Mouse (Mus musculus) neutrophil, adult 5-6 weeks (primary cell): ENCODE measurements around the gene Tab3. TPM values are rescaled to one million over a fixed set of nuclear protein-coding genes. Genes with fewer than 3 reads are reported as not detected.

Source experiments
- ATAC-seq: fragments of 151-379, 151-347 bp; 2 replicates; pipeline ENCODE4 v1.8.0; 2017; ENCODE audit warnings: mild to moderate bottlenecking, moderate TSS enrichment; ENCODE audit not compliant: insufficient number of reproducible peaks, poor library complexity, low FRiP score, severe bottlenecking; ENCODE audit errors: extremely low read depth
- total RNA-seq: library from RNA; stranded (forward); fragments of 200-1000 nt; gene quantifications from 2 replicates; pipeline ENCODE4 v1.2.3, GENCODE M21; 2017

Gene Tab3
- total RNA-seq, result 11.1 and 11.8 TPM in 2 replicates

DNA sequence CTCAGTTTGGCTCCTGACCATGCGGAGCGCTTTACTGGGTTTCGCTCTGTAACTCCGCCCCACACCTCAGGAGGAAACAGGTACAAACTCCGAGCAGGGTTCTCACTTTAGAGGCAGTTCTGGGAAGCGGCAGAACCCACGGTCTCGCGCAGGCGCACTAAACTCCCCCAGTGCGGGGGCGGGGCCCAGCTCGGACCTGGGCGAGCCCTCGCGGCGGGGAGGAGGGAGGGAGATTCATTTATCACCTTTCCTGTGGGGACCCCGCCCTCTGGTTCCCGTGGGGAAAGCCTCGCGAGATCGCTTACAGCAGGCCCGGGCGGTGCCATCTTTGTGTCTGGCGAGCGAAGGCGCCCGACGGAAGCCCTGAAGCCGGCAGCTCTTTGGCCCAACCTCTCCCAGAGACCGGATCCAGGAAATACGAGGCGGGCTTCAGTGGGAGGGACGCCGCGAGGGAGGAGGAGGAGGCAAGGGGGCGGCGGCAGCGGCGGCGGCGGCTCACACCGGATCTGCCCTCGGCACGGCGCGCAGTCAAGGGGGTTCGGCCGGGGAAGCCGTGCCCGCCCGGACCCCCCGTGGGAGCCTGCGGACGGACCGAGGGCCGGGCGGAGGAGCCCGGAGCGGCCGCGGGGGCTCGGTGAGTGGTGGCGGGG, at the start of gene Tab3:
Gene Tab3, plus strand, starts transcription at position 491 of the 650 bp plus-strand sequence.
- peak; percentile 98 for ATAC-seq

DNA sequence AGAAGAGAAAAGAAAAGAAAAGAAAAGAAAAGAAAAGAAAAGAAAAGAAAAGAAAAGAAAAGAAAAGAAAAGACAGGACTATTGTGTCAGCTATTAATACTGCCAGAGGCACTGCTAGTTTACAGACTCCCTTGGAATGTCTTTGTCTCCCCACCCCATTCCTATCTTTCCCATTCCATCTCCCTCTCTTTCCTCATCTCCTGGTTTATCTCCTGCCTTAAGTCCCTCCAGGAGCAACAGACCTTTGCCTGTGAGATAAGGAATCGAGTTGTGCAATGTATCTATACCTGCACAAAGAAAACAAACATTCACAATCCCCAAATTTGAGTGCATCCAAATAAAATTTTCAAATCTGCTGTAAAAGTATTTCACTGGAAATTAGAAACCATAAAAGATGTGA, 48.3 kb upstream of the Tab3 start:
- ATAC-seq, result no peak

DNA sequence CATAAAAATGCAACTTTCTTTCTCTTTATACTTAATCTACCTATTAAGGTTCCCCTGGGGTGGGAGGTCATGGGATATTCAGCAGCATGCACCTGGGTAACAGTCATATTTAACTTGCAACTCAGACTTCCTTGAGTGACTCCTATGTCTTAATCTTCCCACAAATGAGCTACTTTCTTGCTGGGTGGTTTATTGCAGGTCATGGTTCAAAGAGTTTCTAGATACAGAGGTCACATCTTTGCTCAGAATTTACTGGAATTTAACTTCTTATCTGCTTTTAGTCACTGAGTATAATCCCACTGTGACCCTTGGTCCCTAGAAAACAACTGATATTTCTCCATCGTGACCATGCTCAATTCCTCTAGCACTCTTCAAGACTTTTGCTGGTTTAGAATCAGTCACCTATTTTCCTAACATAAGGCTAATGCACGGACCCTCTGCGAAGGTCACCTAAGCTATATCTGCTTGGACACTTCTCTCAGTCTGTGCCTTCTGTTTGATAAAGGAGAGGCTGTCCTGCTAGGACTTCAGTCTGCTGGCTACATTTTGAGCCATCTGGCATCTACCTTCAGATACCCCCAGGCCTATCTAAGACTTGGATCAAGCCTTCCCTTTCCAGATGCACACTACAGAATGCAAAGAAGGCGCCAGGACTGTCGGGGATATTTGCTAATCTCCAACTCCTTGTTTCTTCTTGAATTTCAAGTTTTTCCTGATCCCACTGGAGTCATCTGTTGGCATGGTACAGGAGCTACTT, 47.4 kb upstream of the Tab3 start:
- ATAC-seq, result no peak

DNA sequence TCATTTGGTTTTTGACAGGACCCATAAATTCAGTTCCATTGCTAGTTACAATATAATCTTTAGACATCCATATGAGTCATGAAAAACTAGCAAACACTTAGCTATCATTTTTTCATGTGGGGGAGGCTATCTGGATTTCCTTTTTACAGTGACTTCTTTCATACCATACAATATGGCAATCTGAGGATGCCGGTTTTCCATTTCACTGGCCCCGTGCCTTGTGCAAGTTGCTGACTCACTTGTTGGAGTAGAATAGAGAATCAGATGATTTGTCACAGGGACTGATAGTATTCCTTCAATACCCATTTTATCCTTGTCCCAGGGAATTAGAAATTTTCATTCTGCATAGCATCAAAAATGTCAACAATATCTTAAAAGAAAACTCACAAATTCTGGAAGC, 14.9 kb upstream of the Tab3 start:
- no peak for ATAC-seq

DNA sequence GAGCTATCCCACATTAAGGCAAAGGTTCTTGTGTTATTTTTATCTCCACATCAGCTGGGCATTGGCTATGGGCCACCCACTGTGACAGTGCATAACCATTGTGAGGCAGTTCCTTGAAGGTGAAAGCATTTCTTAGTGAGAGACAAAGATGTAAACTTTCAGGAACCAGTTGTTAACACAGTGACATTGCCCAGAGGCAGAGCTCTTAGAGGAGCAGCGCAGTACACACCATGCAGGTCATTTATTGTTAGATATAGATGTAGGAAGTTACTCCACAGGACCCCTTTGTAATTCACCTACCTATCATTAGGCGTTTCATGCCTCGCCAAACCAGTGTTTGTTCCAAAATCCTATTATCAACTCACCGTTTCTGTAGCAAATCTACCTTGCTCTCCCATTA, 7.6 kb upstream of the Tab3 start:
- no peak for ATAC-seq

DNA sequence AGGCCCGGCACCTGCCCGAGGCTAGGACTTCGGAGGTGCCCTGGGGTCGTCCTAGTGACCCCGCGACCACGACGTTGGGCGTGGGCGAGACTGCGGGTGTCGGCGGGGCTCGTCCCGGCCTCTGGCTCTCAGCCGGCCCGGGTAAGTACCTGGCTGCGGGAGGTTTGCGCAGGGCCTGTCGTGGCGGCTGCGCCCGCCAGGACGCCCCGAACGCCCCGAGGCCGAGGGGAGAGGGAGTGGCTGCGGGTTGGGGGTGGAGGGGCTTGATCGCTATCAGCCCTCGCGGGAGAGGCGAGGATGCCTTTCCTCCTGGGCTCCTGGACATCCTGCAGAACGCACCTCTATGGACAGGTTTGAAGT, 340 bp downstream of the Tab3 start:
- ATAC-seq, result no peak

DNA sequence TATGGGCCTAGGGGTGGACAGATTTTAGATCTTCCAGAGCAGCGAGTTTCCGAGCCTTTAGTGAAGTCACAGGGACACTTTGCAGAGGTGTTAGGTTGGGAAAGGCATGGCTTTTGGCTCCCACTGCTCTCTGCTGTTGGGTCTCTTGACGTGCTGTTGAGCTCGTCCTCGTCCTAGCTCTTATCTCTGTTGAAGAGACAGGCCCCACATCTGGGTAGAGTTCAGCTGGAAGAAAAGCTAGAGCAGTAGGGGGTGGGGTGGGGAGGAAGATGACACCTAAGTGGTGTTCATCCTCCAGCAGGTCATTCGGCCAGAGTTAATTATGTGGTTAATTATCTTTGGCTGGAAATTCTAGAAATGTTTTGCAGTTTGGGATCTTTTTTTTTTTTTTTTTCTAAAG, 2.5 kb downstream of the Tab3 start:
- ATAC-seq, result no peak

DNA sequence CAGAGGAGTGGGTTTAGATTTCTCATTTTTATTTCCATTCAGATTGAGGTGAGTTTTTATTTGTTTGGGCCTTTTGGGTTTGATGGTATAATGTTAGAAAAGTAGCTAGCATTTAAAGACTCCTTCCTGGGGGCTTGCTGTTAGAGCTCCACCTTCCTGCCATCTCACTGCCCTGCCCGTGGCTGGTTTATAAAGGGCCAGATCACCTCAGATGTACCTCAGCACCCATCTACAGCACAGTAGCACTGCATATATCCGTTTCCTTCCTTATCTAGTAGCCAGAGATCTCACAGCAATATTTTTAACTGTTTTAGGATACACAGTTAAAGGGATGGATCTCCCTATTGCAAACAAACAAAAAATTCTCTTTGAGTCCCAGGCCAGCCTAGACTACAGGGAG, 6.9 kb downstream of the Tab3 start:
- no peak for ATAC-seq

DNA sequence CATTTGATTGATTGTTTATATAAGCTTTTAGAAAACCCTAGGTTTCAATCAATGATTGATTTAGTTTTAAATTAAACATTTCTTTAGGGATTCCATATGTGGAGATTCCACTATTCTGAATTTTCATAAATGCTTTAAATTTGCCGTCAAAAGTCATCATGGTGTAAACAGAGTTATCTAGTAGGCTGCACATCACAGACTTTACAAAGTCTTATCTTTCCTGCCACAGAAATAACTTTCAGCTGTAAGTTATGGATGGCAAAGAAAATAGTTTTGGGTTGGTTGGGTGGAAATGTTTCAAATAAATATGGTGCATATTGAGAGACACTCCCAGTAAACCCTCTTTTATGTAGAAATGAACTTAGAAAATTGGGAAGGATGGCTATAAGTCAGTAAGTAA, 8.7 kb downstream of the Tab3 start:
- no peak for ATAC-seq

DNA sequence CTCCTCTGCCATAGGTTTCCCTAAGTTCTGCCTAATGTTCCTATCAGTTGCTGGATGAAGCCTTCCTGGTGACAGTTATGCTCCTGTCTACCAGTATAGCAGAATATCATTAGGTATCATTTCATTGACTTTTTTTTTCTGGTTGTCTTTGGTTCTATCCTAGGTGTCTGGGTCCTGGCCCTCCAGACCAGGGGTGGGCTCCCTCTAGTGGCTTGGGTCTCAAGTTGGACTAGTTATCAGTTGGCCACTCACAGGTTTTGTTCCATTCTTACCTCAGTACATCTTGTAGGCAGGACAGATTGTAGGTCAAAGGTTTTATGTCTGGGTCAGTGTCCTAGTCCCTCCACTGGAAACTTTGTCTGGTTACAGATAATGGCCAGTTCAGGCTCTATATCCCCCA, 11.8 kb downstream of the Tab3 start:
- ATAC-seq, result no peak

DNA sequence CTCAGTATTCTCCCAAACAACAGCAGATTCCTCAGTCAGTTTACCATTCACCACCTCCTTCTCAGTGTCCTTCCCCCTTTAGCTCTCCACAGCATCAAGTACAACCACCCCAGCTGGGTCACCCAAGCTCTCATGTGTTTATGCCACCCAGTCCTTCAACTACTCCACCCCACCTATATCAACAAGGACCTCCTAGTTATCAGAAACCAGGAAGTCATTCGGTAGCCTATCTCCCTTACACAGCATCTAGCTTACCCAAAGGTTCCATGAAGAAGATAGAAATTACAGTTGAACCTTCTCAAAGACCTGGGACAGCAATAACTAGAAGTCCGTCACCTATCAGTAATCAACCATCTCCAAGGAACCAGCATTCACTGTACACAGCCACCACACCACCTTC, 40.9 kb downstream of the Tab3 start:
- no peak for ATAC-seq

DNA sequence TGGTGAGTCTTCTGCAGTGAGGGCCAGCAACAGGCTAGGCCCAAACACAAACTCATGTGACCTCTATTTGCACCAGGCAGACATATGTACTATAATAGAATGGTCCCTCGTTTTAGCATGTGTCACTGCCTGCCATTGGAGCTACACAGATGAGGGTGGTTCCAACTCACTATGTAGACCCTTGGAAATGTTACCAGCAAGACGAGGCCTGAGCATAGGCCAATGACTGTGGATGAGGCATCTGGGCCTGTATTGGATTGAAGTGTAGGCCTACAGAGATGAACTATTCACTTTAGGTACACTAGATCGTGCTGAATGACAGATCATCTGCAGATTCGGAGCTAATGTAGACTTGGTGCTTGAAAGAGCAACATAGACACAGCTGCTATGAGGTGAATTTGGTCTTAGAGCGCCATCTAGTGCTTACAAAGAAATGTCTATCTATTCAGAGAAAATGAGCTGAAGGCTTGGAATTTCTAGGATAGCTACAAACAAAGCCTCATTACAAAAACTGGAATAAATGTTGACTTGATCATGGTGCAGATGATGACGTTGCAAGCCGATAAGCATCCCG, 72.5 kb downstream of the Tab3 start:
- ATAC-seq, result no peak

DNA sequence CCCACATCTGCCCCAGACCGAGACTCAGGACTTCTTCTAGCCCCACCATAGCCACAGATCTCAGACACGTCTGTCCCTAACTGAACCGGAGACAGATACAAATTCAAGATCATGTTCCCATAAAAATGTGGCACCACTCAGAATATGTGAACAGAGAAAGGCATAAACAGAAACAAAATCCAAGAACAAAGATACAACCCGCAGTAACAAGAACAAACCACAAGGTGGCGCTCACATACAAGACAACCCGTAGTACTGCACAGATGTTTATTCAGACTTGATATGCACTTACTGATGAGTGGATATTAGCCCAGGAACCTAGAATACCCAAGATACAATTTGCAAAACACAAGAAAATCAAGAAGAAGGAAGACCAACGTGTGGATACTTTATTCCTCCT, 103.0 kb downstream of the Tab3 start:
- ATAC-seq, result peak; percentile 46; the same call in 1 of the 2 replicates

DNA sequence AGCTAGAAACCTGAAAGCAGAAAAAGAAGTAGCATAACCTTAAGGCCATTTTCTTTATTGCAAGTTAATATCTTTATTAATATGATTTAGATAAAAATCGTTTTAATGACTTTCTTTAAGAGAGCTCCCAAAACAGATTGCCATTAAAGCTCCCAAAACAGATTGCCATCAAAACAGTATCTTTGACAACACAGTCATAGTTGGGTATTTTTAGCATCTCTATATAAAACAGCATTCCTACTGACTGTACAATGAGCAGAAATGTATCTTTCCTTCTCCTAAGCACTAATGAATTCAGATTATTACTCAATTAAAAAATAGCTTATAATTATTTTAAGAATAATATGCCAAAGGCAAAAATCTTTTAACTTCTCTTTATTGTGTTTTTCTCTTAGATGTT, 108.3 kb downstream of the Tab3 start:
- ATAC-seq, result no peak

DNA sequence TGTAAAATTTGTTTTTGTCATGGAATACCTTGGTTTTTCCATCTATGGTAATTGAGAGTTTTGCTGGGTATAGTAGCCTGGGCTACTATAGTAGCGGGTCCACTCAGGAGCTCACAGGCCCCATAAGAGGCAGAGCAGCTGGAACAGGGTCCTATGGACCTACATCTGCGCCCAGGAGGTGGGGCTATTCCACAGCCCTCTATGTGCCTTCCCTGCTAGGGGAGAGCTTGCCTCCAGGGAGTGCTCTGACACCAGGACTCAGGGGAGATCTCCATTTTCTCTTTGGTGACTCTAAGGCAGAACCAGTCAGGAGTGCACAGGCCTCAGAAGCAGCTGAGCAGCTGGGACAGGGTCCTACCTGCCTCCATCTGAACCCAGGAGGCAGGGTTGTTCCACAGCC, 109.9 kb downstream of the Tab3 start:
- no peak for ATAC-seq

Other genes starting within 250 kb of the Tab3 start
- 56.2 and 64.9 TPM in 2 replicates for gene Gk, start 202.8 kb downstream of the Tab3 start, total RNA-seq